Mouse (Mus musculus) left cerebral cortex, adult 2 months (tissue): ENCODE data around the gene Nfib. TPM values are rescaled to one million over a fixed set of nuclear protein-coding genes. Genes with fewer than 3 reads are reported as not detected.
A peak's percentile ranks its signal among the peaks of the same experiment; 100 is the strongest.

Source experiments
- DNase-seq, 2 experiments: peaks; one replicate each; pipeline ENCODE4 v3.0.0; 2021 to 2022; ENCODE audit warnings: low spot score in 2 of 2, mixed read lengths in 1 of 2; ENCODE audit errors: extremely low spot score in 1 of 2
- H3K27ac ChIP-seq: fragments of 200-600 bp; 2 replicates; pipeline ENCODE4 v1.8.1; 2022
- H3K4me3 ChIP-seq: fragments of 200-600 bp; 2 replicates; pipeline ENCODE4 v1.8.1; 2022
- CTCF ChIP-seq: fragments of 200-600 bp; IDR thresholded peaks from 2 replicates; pipeline ENCODE4 v1.8.1; 2022; ENCODE audit warnings: antibody characterized with exemption, mild to moderate bottlenecking, moderate library complexity
- intact Hi-C: fragments of 180-260 bp; cut with DNase I; formaldehyde crosslinking; loops from one replicate; pipeline ENCODE4 v1.15.1; 2025
- total RNA-seq, 2 experiments: library from RNA; stranded (reverse); gene quantifications; 2 replicates each; pipeline ENCODE4 v1.2.3; 2021

Nfib gene
- total RNA-seq, 2 experiments from 2014 or later = 83.8 to 90.1 TPM

GRCm38 (mm10) chr4:82380578-82380977, 325.0 kb downstream of the Nfib start:
- Histone ChIP-seq H3K27ac (no peak overlapping the region), H3K4me3 (no peak overlapping the region)
- DNase-seq = no peak
- TF ChIP-seq CTCF = no peak
- intact Hi-C loops = no loop called here

- no peak for DNase-seq
- intact Hi-C loops = no loop called here
- no peak for TF ChIP-seq CTCF
- Histone ChIP-seq H3K4me3 (no peak overlapping the region), H3K27ac (no peak overlapping the region)
Observed at GRCm38 (mm10) chr4:82378050-82378449, 327.5 kb downstream of the Nfib start.

- TF ChIP-seq CTCF = no peak
- Histone ChIP-seq H3K4me3 (no peak overlapping the region), H3K27ac (no peak overlapping the region)
- intact Hi-C loops = no loop called here
- no peak for DNase-seq
Observed at GRCm38 (mm10) chr4:82377621-82378020, 327.9 kb downstream of the Nfib start.

- Histone ChIP-seq H3K27ac (no peak overlapping the region), H3K4me3 (no peak overlapping the region)
- no peak for TF ChIP-seq CTCF
- intact Hi-C loops = no loop called here
- no peak for DNase-seq
Observed at GRCm38 (mm10) chr4:82374560-82374959, 331.0 kb downstream of the Nfib start.

GRCm38 (mm10) chr4:82372217-82372616, 333.3 kb downstream of the Nfib start:
- Histone ChIP-seq H3K27ac (no peak overlapping the region), H3K4me3 (no peak overlapping the region)
- intact Hi-C loops = no loop called here
- DNase-seq = no peak
- no peak for TF ChIP-seq CTCF

- intact Hi-C loops = no loop called here
- H3K27ac ChIP-seq = no peak overlapping the region
- no peak overlapping the region for H3K4me3 ChIP-seq
- TF ChIP-seq CTCF = no peak
- DNase-seq = no peak
Observed at GRCm38 (mm10) chr4:82371471-82371870, 334.1 kb downstream of the Nfib start.

- H3K4me3 ChIP-seq = no peak overlapping the region
- no peak for DNase-seq
- intact Hi-C loops = no loop called here
- TF ChIP-seq CTCF = no peak
- H3K27ac ChIP-seq = no peak overlapping the region
Observed at GRCm38 (mm10) chr4:82369011-82369776, 336.4 kb downstream of the Nfib start.

- DNase-seq = no peak
- intact Hi-C loops = no loop called here
- H3K4me3 ChIP-seq = no peak overlapping the region
- no peak for TF ChIP-seq CTCF
- H3K27ac ChIP-seq = no peak overlapping the region
Observed at GRCm38 (mm10) chr4:82368091-82368775, 337.3 kb downstream of the Nfib start.

- DNase-seq = no peak
- TF ChIP-seq CTCF = no peak
- H3K4me3 ChIP-seq = no peak overlapping the region
- intact Hi-C loops = loop anchor here (5.0 kb wide), 2 partner anchors 72 to 137 kb away; no protein-coding TSS in a partner anchor
- H3K27ac ChIP-seq = 0 out of 2 replicates have a peak overlapping the region, but pooled peaks have one; percentile 9
Observed at GRCm38 (mm10) chr4:82364696-82365385, 340.7 kb downstream of the Nfib start.

GRCm38 (mm10) chr4:82363951-82364350, 341.6 kb downstream of the Nfib start:
- Histone ChIP-seq H3K27ac (no peak overlapping the region; the same call in 1 of the 2 replicates), H3K4me3 (no peak overlapping the region)
- no peak for TF ChIP-seq CTCF
- DNase-seq = no peak
- intact Hi-C loops = loop anchor here (5.0 kb wide), 2 partner anchors 73 to 138 kb away; no protein-coding TSS in a partner anchor

- no peak for DNase-seq
- Histone ChIP-seq H3K4me3 (no peak overlapping the region), H3K27ac (no peak overlapping the region)
- intact Hi-C loops = loop anchor here (5.0 kb wide), 2 partner anchors 75 to 140 kb away; no protein-coding TSS in a partner anchor
- no peak for TF ChIP-seq CTCF
Observed at GRCm38 (mm10) chr4:82362294-82362693, 343.3 kb downstream of the Nfib start.

- no peak overlapping the region for H3K4me3 ChIP-seq
- intact Hi-C loops = loop anchor here (5.0 kb wide), 2 partner anchors 77 to 142 kb away; no protein-coding TSS in a partner anchor
Observed at GRCm38 (mm10) chr4:82360081-82360511, 345.5 kb downstream of the Nfib start.

More at GRCm38 (mm10) chr4:82360081-82360511, 345.5 kb downstream of the Nfib start:
- no peak for DNase-seq
- TF ChIP-seq CTCF = no peak
- H3K27ac ChIP-seq = no peak overlapping the region
